Mouse (Mus musculus) embryonic stem cell, embryonic (primary cell): ENCODE measurements around the gene Emc8.

ENCODE experiments used
- CTCF ChIA-PET, 4 experiments: fragments of 300-600 bp in 2 of 4; fragments of 350-600 bp in 2 of 4; sonication (Branson Sonifier 250); formaldehyde crosslinking; loops; one replicate each; lab custom pipeline; 2022; ENCODE audit warnings: inconsistent platforms in 2 of 4; lab: Charles Lee
- POLR2A ChIA-PET, 4 experiments: fragments of 300-600 bp in 2 of 4; fragments of 350-600 bp in 2 of 4; sonication (Branson Sonifier 250); formaldehyde crosslinking; loops; one replicate each; lab custom pipeline; 2022; ENCODE audit warnings: antibody characterized with exemption in 4 of 4, inconsistent platforms in 1 of 4; lab: Charles Lee

Emc8 gene

DNA sequence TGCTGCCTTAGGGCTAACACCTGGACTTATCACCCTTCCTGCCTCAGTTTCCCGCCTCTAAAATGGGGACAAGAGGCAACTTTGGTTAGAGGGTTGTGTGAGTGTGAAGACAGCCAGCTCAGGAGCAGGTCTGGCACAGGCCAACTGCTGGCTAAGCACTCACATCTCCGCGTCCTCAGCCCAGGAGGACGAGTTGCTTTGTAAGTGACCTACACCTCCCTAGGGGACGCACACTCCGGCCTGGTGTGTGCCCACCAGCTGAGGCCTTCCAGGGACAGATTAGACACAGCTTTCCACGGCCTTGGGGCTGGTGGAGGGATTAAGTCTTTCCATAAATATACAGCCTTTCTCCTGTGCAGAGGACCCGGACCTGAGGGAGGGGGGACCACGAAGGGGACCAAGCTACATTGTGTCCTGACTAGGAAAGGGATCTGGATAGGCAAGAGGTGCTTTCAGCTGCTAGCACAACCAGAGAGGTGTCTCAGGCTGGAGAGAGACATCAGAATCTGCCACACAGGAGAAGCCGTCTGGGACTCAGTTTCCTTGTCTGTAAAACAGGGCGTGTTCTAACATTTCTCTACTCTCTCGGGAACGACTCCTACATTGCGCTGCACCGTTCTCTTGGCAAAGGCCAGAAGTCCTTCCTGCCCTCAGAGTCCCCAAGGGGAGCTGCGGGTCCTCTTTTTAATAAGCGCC lies 35.3 kb downstream of the Emc8 start:
- ChIA-PET CTCF (interaction anchor here (0.6 to 2.9 kb wide), 16 partner anchors 8 to 454 kb away, joined by 3 to 15 read pairs (median 4); no protein-coding TSS in a partner anchor), POLR2A (interaction anchor here in 3 of 4 experiments (0.5 to 3.6 kb wide), 12 partner anchors 9 to 1199 kb away, joined by 3 to 25 read pairs (median 4); no protein-coding TSS in a partner anchor)

DNA sequence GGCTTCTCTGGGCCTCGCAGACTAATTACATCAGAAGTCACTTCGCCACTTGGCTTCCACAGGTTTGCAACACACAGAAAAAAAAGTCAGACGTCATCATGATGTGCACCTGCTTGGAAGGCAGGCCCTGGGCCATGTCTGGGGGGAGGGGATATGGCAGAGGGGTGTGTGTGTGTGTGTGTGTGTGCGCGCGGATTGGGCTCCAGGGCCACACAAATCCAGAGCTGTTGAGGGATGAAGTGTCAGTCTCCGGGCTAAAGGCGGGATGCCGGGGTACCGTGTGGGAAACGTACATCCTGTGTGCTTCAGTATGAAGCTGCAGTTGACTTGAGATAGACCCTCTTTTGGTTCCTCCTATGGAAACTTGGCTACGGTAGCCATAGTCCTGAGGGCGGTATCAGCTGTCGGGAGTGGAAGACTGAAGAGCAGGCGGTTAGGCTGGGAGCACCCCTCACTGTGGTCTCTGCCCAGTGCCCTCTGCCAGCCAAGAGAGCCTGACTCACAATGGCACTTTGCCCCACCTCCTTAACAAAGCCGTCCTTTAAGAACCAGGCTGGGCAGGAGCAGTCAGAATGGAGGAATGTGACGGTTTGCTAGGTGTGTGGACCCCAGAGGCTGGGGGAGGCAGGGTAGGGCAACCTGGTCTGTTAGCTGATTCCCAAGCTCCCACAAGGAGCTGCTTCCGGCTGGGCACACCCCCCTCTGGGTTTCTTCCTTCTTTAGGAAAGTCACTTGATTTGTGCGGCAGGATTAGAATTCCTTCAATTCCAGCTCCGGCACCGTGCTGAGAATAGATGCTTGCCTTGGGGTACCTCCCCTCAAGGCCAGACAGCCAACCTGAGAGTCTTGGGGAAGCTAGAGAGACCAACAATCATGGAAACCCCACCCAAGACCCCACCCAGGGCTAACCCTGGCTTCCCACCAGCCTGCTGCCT lies 36.7 kb downstream of the Emc8 start:
- ChIA-PET POLR2A (interaction anchor here (0.6 to 3.6 kb wide), 15 partner anchors 8 to 298 kb away, joined by 3 to 25 read pairs (median 4); partner anchors contain the start of gene Gins2 (in 1 of the 4)), CTCF (interaction anchor here in 3 of 4 experiments (0.5 to 2.9 kb wide), 11 partner anchors 9 to 593 kb away, joined by 3 to 12 read pairs (median 3); no protein-coding TSS in a partner anchor)

DNA sequence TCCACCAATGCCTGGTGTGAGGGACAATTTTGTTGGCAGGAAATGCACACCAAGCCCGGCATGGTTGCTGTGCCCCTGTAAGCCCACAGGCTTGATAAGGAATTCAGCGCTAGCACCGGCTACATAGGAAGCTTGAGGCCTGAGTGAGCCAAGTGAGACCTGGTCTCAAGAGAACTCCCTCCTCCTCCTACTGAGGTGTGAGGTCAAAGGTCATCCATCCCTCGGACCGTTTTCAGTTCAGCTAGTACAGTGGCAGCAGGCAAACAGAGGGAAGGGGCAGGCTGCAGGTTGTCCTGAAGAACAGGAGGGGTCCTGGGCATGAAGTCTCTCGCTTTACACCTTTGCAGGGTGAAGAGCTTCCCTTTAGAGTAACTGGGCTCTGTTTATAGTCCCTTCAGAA lies 37.5 kb downstream of the Emc8 start:
- ChIA-PET CTCF (interaction anchor here in 3 of 4 experiments (0.5 to 1.8 kb wide), 5 partner anchors 81 to 592 kb away, joined by 3 to 4 read pairs (median 3); no protein-coding TSS in a partner anchor), POLR2A (interaction anchor here (0.9 to 3.6 kb wide), 10 partner anchors 9 to 298 kb away, joined by 3 to 25 read pairs (median 4); no protein-coding TSS in a partner anchor)

DNA sequence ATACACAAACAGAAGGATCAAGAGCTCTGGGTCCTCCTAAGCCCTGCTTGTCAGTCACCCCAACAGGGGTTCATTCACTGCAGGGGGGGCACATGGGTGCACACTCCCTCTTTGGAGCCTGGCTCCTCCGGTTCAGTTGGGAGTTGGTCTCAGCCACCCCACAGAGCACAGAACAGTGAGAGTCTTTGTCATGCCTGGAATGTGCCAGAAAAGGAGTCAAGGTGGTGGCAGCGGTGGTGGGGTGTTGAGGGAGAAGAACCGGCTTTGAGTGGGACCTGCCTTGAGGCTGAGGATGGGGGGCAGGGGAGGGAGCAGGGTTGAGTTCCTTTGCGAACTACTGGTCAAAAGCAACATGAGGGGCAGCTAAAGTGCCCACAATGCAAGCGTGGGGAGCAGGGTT lies 38.3 kb downstream of the Emc8 start:
- ChIA-PET POLR2A (interaction anchor here in 3 of 4 experiments (0.8 to 2.5 kb wide), 5 partner anchors 10 to 242 kb away, joined by 3 to 18 read pairs (median 4); no protein-coding TSS in a partner anchor), CTCF (interaction anchor here in 2 of 4 experiments (0.9 to 1.0 kb wide), 2 partner anchors 12 to 310 kb away, joined by 3 read pairs; no protein-coding TSS in a partner anchor)

DNA sequence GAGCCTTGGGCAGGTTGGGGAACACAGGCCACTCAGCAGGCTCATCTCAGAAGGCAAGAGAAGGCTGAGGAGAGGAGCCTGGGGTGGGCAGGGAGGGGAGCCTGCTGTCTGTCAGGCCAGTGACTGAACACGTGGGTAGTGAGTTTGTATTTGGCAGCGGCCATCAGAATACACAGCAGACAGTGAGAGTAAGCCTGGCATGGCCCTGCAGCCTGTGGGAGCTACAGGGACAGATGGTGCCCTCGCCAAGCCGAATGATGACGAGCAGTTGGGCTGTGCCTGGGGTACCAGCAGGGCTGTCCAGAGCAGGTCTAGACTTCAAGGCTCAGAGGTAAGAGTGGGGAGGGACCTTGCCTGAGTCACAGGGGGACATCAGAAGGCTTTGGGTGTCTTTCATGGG lies 41.1 kb downstream of the Emc8 start:
- ChIA-PET POLR2A (interaction anchor here in 2 of 4 experiments (1.0 to 1.6 kb wide), 3 partner anchors 9 to 14 kb away, joined by 4 to 5 read pairs (median 4); no protein-coding TSS in a partner anchor), CTCF (no interaction called here)

DNA sequence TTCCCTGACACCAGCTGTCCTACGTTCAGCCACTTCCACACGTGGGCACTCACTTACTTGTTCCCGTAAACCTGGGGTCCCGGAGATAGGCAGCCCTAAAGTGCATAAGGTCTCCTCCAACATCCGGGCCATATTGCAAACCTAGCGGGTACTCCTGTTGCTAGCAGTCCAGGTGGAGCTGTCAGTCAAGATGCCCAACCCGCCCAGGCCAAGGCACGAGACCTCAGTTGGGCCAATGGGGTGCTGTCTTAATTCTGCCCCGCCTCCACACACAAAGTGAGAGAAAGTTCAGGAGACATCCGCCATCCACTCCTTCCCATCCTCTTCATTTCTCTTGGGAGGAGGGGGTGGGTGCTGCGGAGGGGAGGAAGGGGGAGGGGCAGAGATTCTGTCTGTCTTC lies 41.9 kb downstream of the Emc8 start:
- ChIA-PET POLR2A (interaction anchor here in 3 of 4 experiments (0.6 to 1.6 kb wide), 10 partner anchors 8 to 1156 kb away, joined by 3 to 5 read pairs (median 3); no protein-coding TSS in a partner anchor), CTCF (interaction anchor here in 2 of 4 experiments (0.5 to 1.2 kb wide), 13 partner anchors 9 to 953 kb away, joined by 3 to 5 read pairs (median 3); no protein-coding TSS in a partner anchor)

DNA sequence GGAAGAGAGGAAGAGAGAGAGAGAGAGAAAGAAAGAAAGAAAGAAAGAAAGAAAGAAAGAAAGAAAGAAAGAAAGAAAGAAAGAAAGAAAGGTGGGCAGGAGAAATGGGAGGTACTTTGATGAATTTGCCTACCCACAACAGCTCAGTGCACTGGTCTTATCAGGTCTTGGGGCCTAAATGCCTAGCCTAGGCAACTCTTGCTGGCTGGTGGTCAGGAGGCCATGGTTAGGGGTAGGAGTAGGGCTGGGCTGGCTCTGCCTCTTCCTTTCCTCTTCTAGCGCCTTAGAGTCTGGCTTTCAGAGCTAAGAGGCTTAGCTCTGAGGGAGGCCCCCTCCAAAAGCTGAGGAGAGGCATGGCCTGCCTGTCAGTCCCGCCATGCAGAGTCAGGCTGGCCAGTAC lies 44.8 kb downstream of the Emc8 start:
- POLR2A ChIA-PET, result interaction anchor here in 3 of 4 experiments (0.6 to 2.4 kb wide), 11 partner anchors 8 to 420 kb away, joined by 3 to 7 read pairs (median 3); partner anchors contain the start of gene Gm27021 (in 1 of the 3)
- CTCF ChIA-PET, result interaction anchor here (0.6 to 2.5 kb wide), 8 partner anchors 17 to 611 kb away, joined by 3 to 7 read pairs (median 3); no protein-coding TSS in a partner anchor

DNA sequence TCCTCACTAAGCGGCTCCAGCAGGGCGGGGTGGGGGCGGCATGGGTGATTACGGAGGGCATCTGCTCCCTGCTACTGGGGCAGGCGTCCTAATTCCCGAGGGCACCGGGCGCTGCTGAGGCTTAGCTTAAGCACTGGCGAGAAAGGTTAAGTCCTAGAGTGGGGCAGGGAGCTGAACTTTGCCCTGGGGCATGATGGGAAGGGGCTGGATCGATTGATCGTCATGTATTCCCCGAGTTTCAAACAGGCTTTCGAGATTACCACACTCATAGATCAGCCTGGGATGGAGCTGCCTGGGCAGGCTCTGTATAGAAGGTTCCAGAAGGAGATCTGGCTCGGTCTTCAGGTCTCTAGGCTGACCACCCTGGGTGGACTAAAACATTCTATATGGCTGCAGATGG lies 46.2 kb downstream of the Emc8 start:
- POLR2A ChIA-PET, result interaction anchor here (0.6 to 2.4 kb wide), 13 partner anchors 10 to 287 kb away, joined by 3 to 5 read pairs (median 4); partner anchors contain the start of gene Gins2 (in 1 of the 4)
- CTCF ChIA-PET, result interaction anchor here in 2 of 4 experiments (0.6 to 1.4 kb wide), 11 partner anchors 10 to 601 kb away, joined by 3 to 8 read pairs (median 3); partner anchors contain the start of genes Cox4i1 (in 1 of the 2), Emc8 (in 1 of the 2) and Gm27021 (in 1 of the 2)

DNA sequence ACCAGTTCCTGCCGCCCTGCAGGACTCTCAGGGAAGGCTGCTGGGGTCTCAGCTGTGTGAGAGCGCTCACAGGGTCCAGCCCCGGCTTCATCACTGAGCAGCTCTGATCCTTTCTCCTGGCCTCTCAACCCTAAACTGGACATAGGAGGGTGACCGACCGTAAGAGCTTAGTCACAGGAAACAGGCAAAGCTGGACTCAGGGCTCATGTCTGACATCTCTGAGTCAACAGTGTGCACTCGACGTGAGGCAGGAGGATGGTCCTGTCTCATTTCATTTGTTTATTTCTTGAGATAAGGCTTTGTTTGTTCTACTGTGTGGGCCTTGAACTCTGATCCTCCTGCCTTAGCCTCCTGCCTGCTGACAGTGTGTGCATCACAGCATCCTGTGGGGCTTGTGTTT lies 47.9 kb downstream of the Emc8 start:
- CTCF ChIA-PET, result interaction anchor here (0.6 to 2.1 kb wide), 10 partner anchors 51 to 442 kb away, joined by 3 to 10 read pairs (median 3); no protein-coding TSS in a partner anchor

DNA sequence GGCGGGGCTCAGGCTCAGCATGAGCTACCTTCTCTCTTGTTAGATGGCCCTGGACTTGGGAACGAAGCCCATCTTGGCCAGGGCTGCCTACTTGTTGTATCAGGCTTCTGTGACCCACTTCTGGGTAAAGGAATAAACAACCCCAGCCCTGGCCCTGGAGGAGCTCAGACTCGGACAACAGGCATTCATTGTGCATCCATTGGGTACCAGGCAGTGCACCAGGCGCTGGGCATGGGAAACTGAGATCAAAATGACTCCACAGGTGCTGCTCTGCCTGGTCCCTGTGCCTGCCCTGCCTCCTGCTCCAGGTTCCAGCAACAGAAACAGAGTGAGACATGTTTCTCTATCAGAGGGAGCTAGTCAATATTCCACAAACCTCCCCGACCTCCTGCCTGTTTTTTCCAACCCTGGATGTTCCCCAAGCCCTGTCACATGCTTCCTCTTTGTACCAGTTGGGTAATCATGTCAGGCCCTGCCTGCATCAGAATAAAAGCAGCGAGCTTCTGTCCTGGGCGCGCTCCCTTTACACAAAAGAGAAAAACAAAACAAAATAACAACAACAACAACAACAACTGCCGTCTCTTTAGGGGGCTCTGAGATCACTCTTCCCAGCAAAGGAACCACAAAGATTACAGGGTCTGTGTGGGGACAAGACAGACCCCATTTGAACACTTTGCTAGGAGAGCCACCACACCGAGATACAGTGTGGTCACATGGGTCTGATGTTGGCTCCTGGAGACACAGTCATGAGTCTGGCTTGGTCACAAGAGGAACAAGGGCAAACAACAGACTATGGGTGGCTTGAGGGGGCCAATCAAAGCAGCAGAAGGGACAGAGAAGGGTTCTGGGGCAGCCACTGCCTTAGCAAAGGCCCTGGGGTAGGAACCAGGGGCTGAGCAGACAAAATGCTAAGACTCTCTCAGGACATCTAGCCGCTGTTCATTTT lies 48.9 kb downstream of the Emc8 start:
- ChIA-PET POLR2A (interaction anchor here (0.5 to 3.7 kb wide), 36 partner anchors 7 to 984 kb away, joined by 3 to 25 read pairs (median 4); partner anchors contain the start of genes Gins2 (in 1 of the 4) and Kcng4 (in 1 of the 4)), CTCF (interaction anchor here (0.5 to 2.1 kb wide), 28 partner anchors 9 to 636 kb away, joined by 3 to 13 read pairs (median 4); no protein-coding TSS in a partner anchor)

More for the DNA sequence above, 47.9 kb downstream of the Emc8 start:
- POLR2A ChIA-PET, result interaction anchor here (0.7 to 3.7 kb wide), 14 partner anchors 9 to 562 kb away, joined by 3 to 25 read pairs (median 4); no protein-coding TSS in a partner anchor

DNA sequence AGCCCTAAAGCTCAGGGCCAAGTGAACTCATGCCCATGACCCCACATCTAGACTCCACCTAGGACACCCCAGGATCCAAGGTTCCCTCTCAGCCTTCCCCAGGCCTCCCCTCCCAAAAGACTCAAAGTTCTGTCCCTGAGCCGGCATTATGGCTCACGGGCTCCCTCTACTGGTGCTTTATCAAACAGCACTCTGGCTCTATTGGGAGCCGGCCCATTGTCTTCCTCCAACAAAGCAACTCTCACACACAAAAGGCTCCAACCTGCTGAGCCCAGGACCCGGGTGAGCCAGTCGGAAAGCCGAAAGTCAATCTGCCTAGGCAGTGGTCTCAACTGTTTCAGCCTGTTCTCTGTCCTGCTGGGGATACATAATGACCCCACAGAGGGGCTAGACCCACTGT lies 50.3 kb downstream of the Emc8 start:
- CTCF ChIA-PET, result interaction anchor here (0.5 to 2.1 kb wide), 21 partner anchors 9 to 637 kb away, joined by 3 to 11 read pairs (median 4); no protein-coding TSS in a partner anchor
- POLR2A ChIA-PET, result interaction anchor here in 3 of 4 experiments (0.6 to 3.7 kb wide), 15 partner anchors 8 to 551 kb away, joined by 3 to 25 read pairs (median 4); partner anchors contain the start of genes 1190005I06Rik (in 1 of the 3) and Gins2 (in 1 of the 3)

DNA sequence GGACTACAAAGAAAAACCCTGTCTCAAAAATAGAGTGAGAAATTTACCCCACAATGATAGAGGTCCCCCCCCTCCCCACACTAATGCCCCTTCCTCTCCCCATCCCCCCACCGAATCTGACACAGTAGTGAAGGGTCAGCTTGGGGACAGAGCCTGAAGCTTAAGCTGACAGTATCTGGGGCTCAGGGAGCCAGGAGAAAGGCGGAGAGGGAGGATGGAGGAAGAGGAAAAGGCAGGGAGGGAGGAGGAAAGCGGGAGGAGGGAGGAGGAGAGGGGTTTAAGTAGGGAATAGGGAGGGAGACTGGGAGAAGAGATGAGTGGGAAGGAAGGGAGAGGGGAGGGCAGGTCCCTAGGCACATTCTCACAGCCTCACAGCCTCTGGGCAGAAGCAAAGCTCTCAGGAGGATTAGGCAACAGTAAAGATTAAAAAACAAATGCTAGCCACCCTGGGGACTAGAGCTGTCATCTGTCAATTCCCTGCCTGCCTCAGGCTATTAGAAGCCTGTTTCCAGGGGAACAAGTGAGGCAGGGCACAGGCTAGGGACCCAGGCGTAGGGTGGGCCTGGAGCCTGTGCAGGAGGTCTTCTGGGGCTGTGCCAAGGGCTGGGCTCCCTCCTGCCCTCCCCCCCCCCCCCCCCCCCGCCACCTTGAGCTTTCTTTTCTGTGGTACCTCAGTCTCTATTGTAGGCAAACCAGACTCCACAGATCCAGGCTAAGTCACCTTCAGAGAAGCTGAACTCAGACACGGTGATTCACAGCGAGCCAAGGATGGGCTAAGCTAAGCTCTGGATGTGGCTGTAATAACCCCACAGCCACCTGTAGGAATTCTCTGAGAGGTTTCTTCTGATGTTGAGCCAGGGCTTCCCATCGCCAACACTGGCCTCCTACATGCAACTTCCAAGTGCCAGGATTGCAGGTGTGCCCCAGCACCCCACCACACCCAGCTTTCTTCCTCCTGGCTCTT lies 51.4 kb downstream of the Emc8 start:
- POLR2A ChIA-PET, result interaction anchor here in 3 of 4 experiments (0.6 to 3.7 kb wide), 11 partner anchors 8 to 99 kb away, joined by 3 to 25 read pairs (median 5); partner anchors contain the start of gene Gins2 (in 2 of the 3)
- CTCF ChIA-PET, result interaction anchor here (0.5 to 2.1 kb wide), 18 partner anchors 10 to 373 kb away, joined by 3 to 16 read pairs (median 4); no protein-coding TSS in a partner anchor

DNA sequence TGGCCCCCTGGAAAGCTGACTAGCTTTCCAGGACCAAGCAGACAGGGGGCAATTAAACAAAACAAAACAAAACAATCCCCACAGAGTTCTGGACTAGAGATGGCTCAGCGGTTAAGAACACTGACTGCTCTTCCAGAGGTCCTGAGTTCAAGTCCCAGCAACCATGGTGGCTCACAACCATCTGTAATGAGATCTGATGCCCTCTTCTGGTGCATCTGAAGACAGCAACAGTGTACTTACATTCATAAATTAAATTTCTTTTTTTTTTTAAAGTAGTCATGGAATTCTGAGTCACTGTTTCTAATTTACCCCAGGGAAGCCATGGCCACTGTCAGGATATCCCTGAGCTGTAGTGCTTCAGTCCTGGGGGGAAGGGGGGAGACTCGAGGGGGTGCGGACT lies 53.9 kb downstream of the Emc8 start:
- CTCF ChIA-PET, result interaction anchor here in 2 of 4 experiments (0.6 to 1.7 kb wide), 4 partner anchors 12 to 287 kb away, joined by 3 to 7 read pairs (median 5); no protein-coding TSS in a partner anchor
- POLR2A ChIA-PET, result no interaction called here

DNA sequence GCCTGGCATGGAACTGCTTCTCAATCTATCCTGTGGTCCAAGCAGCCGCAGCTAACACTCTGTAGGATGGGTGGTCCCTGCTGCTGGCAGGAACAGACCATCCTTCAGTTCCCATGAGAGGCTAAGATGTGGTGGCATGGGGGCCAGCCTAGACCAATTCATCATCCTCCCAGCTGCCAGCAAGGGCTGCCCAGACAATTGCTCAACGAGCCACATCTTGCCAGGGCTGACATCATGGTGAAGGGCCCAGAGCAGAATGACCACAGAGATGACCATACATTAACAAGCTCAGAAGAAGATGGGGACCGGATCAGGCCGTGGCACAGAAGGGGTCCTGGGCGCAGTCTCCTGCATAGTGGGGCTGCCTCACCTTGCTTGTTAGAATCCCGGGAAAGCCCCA lies 57.5 kb downstream of the Emc8 start:
- ChIA-PET POLR2A (interaction anchor here in 2 of 4 experiments (1.4 to 2.1 kb wide), 5 partner anchors 8 to 22 kb away, joined by 3 to 6 read pairs (median 5); partner anchors contain the start of gene Gins2 (in 1 of the 2)), CTCF (interaction anchor here (0.6 to 3.6 kb wide), 14 partner anchors 11 to 432 kb away, joined by 3 to 19 read pairs (median 3); no protein-coding TSS in a partner anchor)
